Mouse (Mus musculus) forebrain, embryonic 16.5 days (tissue): ENCODE measurements around the gene Dennd1a. TPM values are rescaled to one million over a fixed set of nuclear protein-coding genes. Genes with fewer than 3 reads are reported as not detected.
A peak's percentile ranks its signal among the peaks of the same experiment; 100 is the strongest.
"Not testable (repeated sequence)": the region's sequence is repeated elsewhere in the genome, so short reads cannot be mapped to it uniquely, and the experiment has no call there.

Source experiments
- ATAC-seq: fragments of 200-750 bp; cut with Nextera tagmentation; 2 replicates; pipeline ENCODE4 v1.8.0; 2017; ENCODE audit warnings: mild to moderate bottlenecking, moderate library complexity
- H3K27ac ChIP-seq: fragments of 300-500 bp; sonication (generic); 2 replicates; pipeline ENCODE4 v1.5.1; 2014; ENCODE audit warnings: low read length, control low read depth
- H3K27me3 ChIP-seq: fragments of 300-500 bp; sonication (generic); replicated peaks from 2 replicates; pipeline ENCODE4 v1.6.1; 2014; ENCODE audit warnings: low read length; ENCODE audit not compliant: control insufficient read depth, insufficient read depth
- H3K36me3 ChIP-seq: fragments of 300-500 bp; sonication (generic); 2 replicates; pipeline ENCODE4 v1.6.1; 2014; ENCODE audit not compliant: control insufficient read depth, insufficient read depth
- H3K4me1 ChIP-seq: fragments of 300-500 bp; sonication (generic); replicated peaks from 2 replicates; pipeline ENCODE4 v1.6.1; 2014; ENCODE audit warnings: low read length; ENCODE audit not compliant: control insufficient read depth, insufficient read depth
- H3K4me2 ChIP-seq: fragments of 300-500 bp; sonication (generic); 2 replicates; pipeline ENCODE4 v1.6.1; 2014; ENCODE audit warnings: mild to moderate bottlenecking, low read length, control low read depth
- H3K4me3 ChIP-seq: fragments of 300-500 bp; sonication (generic); replicated peaks from 2 replicates; pipeline ENCODE4 v1.5.1; 2014; ENCODE audit warnings: mild to moderate bottlenecking, low read length, control low read depth
- H3K9ac ChIP-seq: fragments of 300-500 bp; sonication (generic); replicated peaks from 2 replicates; pipeline ENCODE4 v1.6.1; 2014; ENCODE audit warnings: low read depth, low read length, control low read depth
- H3K9me3 ChIP-seq: fragments of 300-500 bp; sonication (generic); 2 replicates; pipeline ENCODE4 v1.6.1; 2016; ENCODE audit warnings: low read length; ENCODE audit not compliant: control insufficient read depth
- WGBS: fragments of 180-500 bp; shearing (Covaris S2); extraction: QIAGEN DNeasy Blood & Tissue Kit; methylation state at CpG from one replicate; pipeline ENCODE4 v1.1.7; 2014; 5-methylcytosine and 5-hydroxymethylcytosine counted together
- polyA plus RNA-seq: library from polyadenylated mRNA; unstranded; fragments of >200 nt; fragmentation: Nextera tagmentation; extraction: Ambion mirVana; gene quantifications from 2 replicates; pipeline ENCODE4 v1.2.1, GENCODE M21; 2015

The Dennd1a gene
- polyA plus RNA-seq, 1 experiment from 2014 or later: 19.5 TPM

DNA sequence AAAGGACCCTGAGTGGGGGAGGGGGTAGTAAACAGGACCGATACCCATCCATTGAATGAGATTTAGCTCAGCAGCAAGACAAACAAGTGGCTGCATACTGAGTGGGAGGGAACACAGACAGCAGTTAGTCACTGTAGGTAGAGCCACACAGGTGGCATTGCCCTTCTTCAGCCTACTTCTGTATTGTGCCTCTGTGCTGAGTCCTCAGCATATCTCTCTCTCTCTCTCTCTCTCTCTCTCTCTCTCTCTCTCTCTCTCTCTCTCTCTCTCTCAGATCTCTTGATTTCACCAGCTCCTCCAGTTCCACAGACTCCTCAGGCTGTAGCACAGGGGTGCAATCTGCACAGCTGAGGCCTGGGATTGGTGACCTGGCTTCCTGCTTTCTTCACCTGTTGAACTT lies 347.2 kb downstream of the Dennd1a start:
- H3K9me3 ChIP-seq: no peaks in the 10 kb centered on the region
- H3K27me3 ChIP-seq: no peaks in the 10 kb centered on the region
- H3K9ac ChIP-seq: no peak overlapping the region
- ATAC-seq: no peak
- no peaks in the 10 kb centered on the region for H3K4me1 ChIP-seq
- H3K27ac ChIP-seq: no peak overlapping the region
- no peak overlapping the region for H3K4me2 ChIP-seq
- WGBS: 41% methylated on average over 1 of the region's 1 CpGs
- no peaks in the 10 kb centered on the region for H3K36me3 ChIP-seq
- no peak overlapping the region for H3K4me3 ChIP-seq

DNA sequence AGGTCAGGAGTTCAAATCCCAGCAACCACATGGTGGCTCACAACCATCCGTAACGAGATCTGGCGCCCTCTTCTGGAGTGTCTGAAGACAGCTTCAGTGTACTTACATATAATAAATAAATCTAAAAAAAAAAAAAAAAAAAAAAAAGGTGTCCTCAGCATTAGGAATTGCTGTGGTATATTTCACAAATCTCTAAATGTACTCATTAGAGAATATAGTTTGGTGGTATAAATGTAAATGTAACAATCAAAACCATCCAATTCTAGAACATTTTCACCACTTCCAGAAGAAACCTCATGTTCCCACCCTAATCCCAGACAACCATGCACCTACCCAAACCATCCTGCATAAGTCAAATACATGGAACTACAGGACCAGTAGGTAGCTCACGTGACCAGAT lies 350.3 kb downstream of the Dennd1a start:
- ATAC-seq, H3K4me2 ChIP-seq, H3K9me3 ChIP-seq, H3K4me3 ChIP-seq, H3K27ac ChIP-seq, H3K4me1 ChIP-seq, H3K27me3 ChIP-seq, H3K9ac ChIP-seq, H3K36me3 ChIP-seq: not testable (repeated sequence)
- WGBS: 92% methylated on average over 1 of the region's 4 CpGs

DNA sequence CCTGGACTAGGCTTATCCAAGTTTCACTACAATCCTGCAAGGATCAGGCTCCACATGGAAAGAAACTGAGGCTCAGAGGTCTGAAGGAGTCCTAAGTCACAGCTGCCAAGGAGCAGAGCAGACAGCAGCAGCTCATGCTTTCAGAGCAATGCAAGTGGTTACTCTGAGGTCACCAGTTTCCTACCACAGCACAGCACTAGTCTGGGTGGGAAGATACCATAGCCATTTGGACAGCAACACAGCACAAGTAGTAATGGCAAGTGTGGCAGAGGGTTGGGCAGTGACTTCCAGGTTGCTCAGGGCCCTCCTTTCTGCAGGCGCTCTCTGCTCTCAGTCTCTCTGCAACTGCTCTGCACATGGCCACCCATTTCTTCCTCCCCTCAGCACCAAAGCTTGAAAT lies 354.9 kb downstream of the Dennd1a start:
- H3K4me2 ChIP-seq: no peak overlapping the region
- WGBS: 100% methylated on average over 1 of the region's 1 CpGs
- ATAC-seq: no peak
- no peaks in the 10 kb centered on the region for H3K9me3 ChIP-seq
- H3K27ac ChIP-seq: no peak overlapping the region
- no peak overlapping the region for H3K4me3 ChIP-seq
- H3K9ac ChIP-seq: no peak overlapping the region
- peaks cover 18% of the 10 kb centered on the region for H3K4me1 ChIP-seq
- H3K36me3 ChIP-seq: no peaks in the 10 kb centered on the region
- H3K27me3 ChIP-seq: no peaks in the 10 kb centered on the region

DNA sequence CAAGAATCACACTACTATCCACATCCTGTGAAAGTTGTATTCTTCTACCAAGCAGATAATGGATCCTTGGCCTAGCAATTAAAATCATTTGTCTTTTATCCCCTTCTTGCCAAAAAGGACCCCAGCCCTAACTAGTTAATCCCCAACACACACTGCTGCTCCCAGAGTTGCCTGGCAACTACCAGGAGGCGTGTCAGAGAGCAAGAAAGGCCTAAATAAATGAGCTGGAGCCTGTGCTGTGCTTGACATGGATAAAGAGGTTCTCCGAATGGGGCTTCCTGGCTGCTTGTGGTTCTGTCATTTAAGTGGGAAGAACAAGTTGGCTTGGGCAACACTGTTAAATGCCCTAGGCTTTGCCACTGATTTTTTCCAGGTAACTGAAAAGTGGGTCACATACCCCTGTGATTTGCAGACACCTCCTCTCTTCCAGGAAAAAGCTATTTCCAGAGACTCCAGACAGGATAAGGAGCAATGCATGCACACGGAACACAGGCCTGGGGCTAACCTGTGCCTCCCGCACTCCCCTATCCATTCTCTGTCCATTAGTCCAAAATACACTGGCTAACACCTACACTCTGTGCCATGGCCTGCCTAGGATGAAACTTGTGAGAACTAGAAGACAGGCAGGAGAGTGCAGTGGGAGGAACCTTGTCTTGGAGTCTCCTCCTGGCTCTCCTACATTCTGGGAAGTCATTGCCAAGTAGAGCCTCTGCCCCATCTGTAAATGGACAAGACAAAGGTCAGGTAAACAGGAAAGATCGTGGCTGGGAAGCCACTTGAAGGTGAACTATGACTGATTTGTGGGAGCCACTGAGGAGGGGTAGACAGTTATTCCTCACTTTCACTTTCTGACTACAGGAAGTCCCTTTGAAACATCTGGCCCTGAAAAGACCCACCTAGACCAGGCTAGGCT lies 355.9 kb downstream of the Dennd1a start:
- H3K36me3 ChIP-seq: no peaks in the 10 kb centered on the region
- WGBS: 19% methylated on average over 5 of the region's 5 CpGs

DNA sequence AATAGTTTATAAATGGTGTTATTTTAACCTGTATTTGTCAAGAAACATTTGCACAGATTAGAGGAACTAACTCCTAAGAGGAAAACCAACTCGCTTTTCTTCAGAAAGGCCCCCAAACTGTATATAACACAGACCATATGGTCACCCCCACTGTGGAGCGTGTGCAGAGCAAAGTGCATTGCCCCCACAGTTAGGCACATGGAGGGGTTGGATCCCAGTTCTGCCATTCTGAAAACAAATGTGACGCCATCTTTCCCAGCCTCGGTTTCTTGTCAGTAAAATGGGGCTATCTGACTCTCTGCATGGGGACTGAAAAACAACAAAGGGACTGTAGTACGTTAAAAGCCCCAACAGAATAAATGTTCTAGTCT lies 361.1 kb downstream of the Dennd1a start:
- no peak overlapping the region for H3K4me2 ChIP-seq
- H3K9me3 ChIP-seq: no peaks in the 10 kb centered on the region
- H3K27me3 ChIP-seq: no peaks in the 10 kb centered on the region
- H3K9ac ChIP-seq: no peak overlapping the region
- WGBS: 52% methylated on average over 5 of the region's 5 CpGs
- peak; percentile 41; the same call in 1 of the 2 replicates for ATAC-seq
- no peak overlapping the region for H3K27ac ChIP-seq
- no peaks in the 10 kb centered on the region for H3K36me3 ChIP-seq
- H3K4me3 ChIP-seq: no peak overlapping the region
- peaks cover 8% of the 10 kb centered on the region for H3K4me1 ChIP-seq

More for the DNA sequence above, 355.9 kb downstream of the Dennd1a start:
- Histone ChIP-seq H3K4me3 (no peak overlapping the region), H3K9me3 (no peaks in the 10 kb centered on the region), H3K4me1 (peaks cover 18% of the 10 kb centered on the region), H3K27ac (peak overlapping the region; percentile 38), H3K27me3 (no peaks in the 10 kb centered on the region), H3K4me2 (no peak overlapping the region; the same call in 1 of the 2 replicates), H3K9ac (no peak overlapping the region)
- ATAC-seq: peak; percentile 95

DNA sequence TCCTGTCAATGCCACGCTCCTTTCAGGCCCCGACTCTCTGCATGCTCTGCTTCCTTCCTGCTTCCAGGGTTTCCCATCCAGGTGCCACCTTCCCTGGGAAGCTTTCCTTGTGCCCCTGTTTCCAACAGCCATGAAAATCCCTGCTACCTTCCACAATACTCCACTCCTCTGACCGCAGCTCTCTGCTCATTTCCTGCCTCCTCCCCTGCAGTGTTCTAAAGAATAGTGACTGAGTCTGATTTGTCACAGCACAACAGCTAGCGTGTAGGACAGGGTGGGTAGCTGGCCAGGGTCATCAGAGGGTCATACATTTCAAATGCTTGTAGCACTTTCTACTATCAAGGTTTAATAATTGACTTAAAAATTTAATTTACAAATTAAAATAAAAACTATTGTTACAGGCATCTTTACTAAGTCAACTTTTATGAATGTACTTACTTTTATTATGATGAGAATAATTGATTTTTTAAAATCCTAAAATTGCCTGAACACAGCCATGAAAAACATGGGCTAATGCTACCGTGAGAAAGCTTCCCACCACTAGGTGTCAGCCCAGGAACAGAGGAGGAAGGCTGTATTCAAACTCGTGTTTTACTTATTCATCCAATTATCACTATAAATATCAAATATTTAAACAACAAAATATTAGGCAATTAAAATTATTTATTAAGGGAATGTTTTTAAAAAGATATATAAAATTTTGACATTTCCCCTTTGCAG lies 361.6 kb downstream of the Dennd1a start:
- no peak overlapping the region for H3K27ac ChIP-seq

DNA sequence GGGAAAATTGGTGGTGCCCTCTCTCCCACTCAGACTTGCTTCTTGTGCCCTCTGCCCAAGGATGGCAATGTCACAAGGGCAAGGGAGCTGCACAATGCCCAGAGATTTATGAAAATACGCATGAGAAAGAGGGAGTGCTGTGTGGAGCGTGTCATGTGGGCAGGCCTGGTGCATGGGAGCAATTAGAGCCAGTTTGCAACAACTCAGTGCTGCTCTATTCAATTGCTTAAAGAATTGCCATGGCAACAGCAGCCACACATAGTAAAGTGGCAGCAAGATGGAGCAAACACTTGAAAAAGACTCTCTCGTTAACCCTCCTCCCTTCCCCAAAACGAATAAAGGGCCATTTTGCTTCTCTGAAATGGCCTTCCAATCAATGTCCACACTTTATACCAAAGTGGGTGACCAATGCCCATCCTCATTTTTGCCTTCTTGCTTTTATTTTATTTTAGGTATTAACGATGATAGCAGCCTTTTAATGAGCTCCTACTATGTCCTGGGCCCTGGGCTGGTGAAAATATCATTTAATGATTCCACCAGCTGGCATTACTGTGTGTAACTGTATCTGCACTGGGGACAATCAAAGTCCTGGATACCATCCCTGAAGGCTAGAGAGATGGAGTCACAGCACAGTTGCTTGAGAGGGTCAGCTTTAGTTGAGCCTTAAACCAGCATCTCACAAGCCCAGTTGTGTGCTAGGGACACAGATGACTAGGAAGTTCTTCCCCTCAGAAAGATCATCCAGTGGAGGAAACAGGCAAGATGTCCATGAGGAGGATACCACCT lies 378.3 kb downstream of the Dennd1a start:
- Histone ChIP-seq H3K27ac (peak overlapping the region; percentile 73), H3K4me3 (no peak overlapping the region)

More for the DNA sequence above, 361.6 kb downstream of the Dennd1a start:
- 18% methylated on average over 6 of the region's 6 CpGs for WGBS
- no peak overlapping the region for H3K9ac ChIP-seq
- H3K4me3 ChIP-seq: no peak overlapping the region
- ATAC-seq: peak; percentile 76
- no peaks in the 10 kb centered on the region for H3K27me3 ChIP-seq
- H3K4me1 ChIP-seq: peaks cover 3% of the 10 kb centered on the region
- H3K36me3 ChIP-seq: no peaks in the 10 kb centered on the region
- H3K9me3 ChIP-seq: no peaks in the 10 kb centered on the region
- no peak overlapping the region for H3K4me2 ChIP-seq

DNA sequence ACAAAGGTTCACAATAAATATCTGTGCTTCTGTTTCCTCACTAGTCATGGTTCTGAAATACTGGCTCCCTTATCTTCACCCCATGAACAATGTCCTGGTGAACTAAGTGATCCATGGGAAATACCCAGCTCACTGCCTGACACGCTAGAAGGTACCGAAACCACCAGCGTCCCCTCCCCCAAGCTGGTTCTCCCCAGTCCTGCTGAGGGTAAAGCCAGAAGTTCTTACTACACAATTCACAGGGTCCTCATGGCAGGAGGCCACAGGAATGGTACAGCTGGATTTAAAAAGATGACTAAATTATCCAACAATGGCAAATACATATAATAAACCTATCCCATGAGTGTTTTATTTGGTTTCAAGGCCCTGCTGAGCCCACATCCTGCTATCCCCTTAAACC lies 378.9 kb downstream of the Dennd1a start:
- Histone ChIP-seq H3K27ac (peak overlapping the region; percentile 73), H3K27me3 (no peaks in the 10 kb centered on the region), H3K9me3 (no peaks in the 10 kb centered on the region), H3K4me2 (no peak overlapping the region), H3K4me1 (peaks cover 17% of the 10 kb centered on the region), H3K4me3 (no peak overlapping the region), H3K36me3 (no peaks in the 10 kb centered on the region), H3K9ac (no peak overlapping the region)
- ATAC-seq: no peak
- 40% methylated on average over 3 of the region's 3 CpGs for WGBS

More for the DNA sequence above, 378.3 kb downstream of the Dennd1a start:
- H3K36me3 ChIP-seq: no peaks in the 10 kb centered on the region
- H3K27me3 ChIP-seq: no peaks in the 10 kb centered on the region
- H3K4me1 ChIP-seq: peaks cover 12% of the 10 kb centered on the region
- ATAC-seq: peak; percentile 96
- 17% methylated on average over 5 of the region's 5 CpGs for WGBS
- no peaks in the 10 kb centered on the region for H3K9me3 ChIP-seq
- no peak overlapping the region for H3K4me2 ChIP-seq
- H3K9ac ChIP-seq: no peak overlapping the region

DNA sequence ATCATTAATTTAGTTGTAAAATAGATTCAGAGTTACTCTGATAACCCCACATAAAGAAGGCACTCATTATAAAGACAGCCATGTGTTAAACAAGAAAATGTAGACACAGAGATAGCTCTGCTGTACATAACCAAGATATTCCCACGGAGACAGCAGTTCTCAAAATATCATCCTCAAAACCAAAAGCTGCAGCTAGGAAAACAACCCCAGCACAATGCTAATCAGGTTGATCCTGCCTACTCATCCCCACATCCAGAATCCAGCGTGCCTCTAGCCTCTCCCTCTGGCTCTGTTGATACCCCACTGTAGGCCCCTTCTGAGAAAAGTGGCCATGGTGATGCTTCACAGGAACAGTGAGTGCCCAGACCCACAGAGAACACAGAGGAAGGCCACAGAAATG lies 380.9 kb downstream of the Dennd1a start:
- no peak for ATAC-seq
- H3K27ac ChIP-seq: no peak overlapping the region
- 69% methylated on average over 2 of the region's 2 CpGs for WGBS

More for the DNA sequence above, 380.9 kb downstream of the Dennd1a start:
- no peak overlapping the region for H3K4me3 ChIP-seq
- no peaks in the 10 kb centered on the region for H3K36me3 ChIP-seq
- no peak overlapping the region for H3K4me2 ChIP-seq
- no peak overlapping the region for H3K9ac ChIP-seq
- peaks cover 21% of the 10 kb centered on the region for H3K4me1 ChIP-seq
- H3K27me3 ChIP-seq: no peaks in the 10 kb centered on the region
- no peaks in the 10 kb centered on the region for H3K9me3 ChIP-seq
